Mouse (Mus musculus) small intestine, adult 2 months (tissue): ENCODE data around the gene Nfkb1.

Experiments used
- CTCF ChIP-seq: fragments of 200-500 bp; IDR thresholded peaks from 2 replicates; pipeline ENCODE4 v1.5.1; 2012; ENCODE audit warnings: low read depth, mild to moderate bottlenecking, control low read depth, inconsistent platforms, low read length, moderate library complexity, mixed read lengths; ENCODE audit not compliant: insufficient replicate concordance, insufficient read length; ENCODE audit errors: extremely low read depth
- POLR2A ChIP-seq: fragments of 200-500 bp; IDR thresholded peaks from 2 replicates; pipeline ENCODE4 v1.6.1; 2012; ENCODE audit warnings: low read depth, mild to moderate bottlenecking, control low read depth, inconsistent platforms, low read length, moderate library complexity

DNA sequence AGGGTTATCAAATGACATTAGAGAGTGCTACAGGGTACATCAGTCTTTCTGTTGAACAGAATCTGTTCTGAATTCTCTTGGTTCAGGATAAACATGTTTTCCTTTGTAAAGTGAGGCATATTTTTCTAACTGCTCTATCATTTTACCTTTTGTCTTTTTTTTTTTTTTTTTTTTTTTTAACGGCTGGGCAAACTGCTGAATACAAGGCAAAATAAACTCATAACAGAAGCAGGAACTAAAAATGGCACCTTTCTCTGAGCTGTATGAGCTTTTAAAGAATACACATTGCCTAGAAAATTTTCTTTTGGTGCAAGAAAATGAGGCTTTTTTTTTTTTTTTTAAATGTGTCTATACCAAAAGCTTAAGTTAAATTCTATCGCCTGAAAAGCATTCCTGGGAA lies 105.3 kb downstream of the Nfkb1 start:
- no peak for TF ChIP-seq POLR2A
- TF ChIP-seq CTCF: no peak
